Mouse (Mus musculus) midbrain, embryonic 14.5 days (tissue): Measurements from ENCODE around the gene Tob1. TPM values are rescaled to one million over a fixed set of nuclear protein-coding genes. Genes with fewer than 3 reads are reported as not detected.

Source experiments
- ATAC-seq: fragments of 200-750 bp; cut with Nextera tagmentation; 2 replicates; pipeline ENCODE4 v1.8.0; 2017; ENCODE audit warnings: moderate number of reproducible peaks, moderate library complexity; ENCODE audit not compliant: low FRiP score, low TSS enrichment
- DNase-seq: peaks from one replicate; pipeline ENCODE4 v3.0.0-alpha.2; 2015
- H3K27ac ChIP-seq: fragments of 300-500 bp; sonication (generic); replicated peaks from 2 replicates; pipeline ENCODE4 v1.5.1; 2014; ENCODE audit warnings: mild to moderate bottlenecking, low read depth, low read length, moderate library complexity
- H3K27me3 ChIP-seq: fragments of 300-500 bp; sonication (generic); 2 replicates; pipeline ENCODE4 v1.6.1; 2014; ENCODE audit warnings: low read length, control low read depth, mixed read lengths; ENCODE audit not compliant: control insufficient read depth, insufficient read depth
- H3K36me3 ChIP-seq: fragments of 300-500 bp; sonication (generic); 2 replicates; pipeline ENCODE4 v1.6.1; 2014; ENCODE audit warnings: low read length, control low read depth; ENCODE audit not compliant: control insufficient read depth, insufficient read depth
- H3K4me1 ChIP-seq: fragments of 300-500 bp; sonication (generic); 2 replicates; pipeline ENCODE4 v1.6.1; 2014; ENCODE audit warnings: mild to moderate bottlenecking, antibody characterized with exemption, low read length, control low read depth; ENCODE audit not compliant: control insufficient read depth, insufficient read depth
- H3K4me2 ChIP-seq: fragments of 300-500 bp; sonication (generic); 2 replicates; pipeline ENCODE4 v1.6.1; 2014; ENCODE audit warnings: mild to moderate bottlenecking, low read length, moderate library complexity
- H3K4me3 ChIP-seq: fragments of 300-500 bp; sonication (generic); replicated peaks from 2 replicates; pipeline ENCODE4 v1.5.1; 2014; ENCODE audit warnings: low read depth, low read length
- H3K9ac ChIP-seq: fragments of 300-500 bp; sonication (generic); replicated peaks from 2 replicates; pipeline ENCODE4 v1.6.1; 2014; ENCODE audit warnings: mild to moderate bottlenecking, low read length, moderate library complexity
- H3K9me3 ChIP-seq: fragments of 300-500 bp; sonication (generic); 2 replicates; pipeline ENCODE4 v1.6.1; 2016; ENCODE audit warnings: low read length, control low read depth, mixed read lengths; ENCODE audit not compliant: control insufficient read depth
- WGBS: fragments of 180-500 bp; shearing (Covaris S2); extraction: QIAGEN DNeasy Blood & Tissue Kit; methylation state at CpG from one replicate; pipeline ENCODE4 v1.1.7; 2014; 5-methylcytosine and 5-hydroxymethylcytosine counted together
- polyA plus RNA-seq: library from polyadenylated mRNA; unstranded; fragments of >200 nt; fragmentation: Nextera tagmentation; extraction: Ambion mirVana; gene quantifications from 2 replicates; pipeline ENCODE4 v1.2.1, GENCODE M21; 2014

Gene Tob1
- polyA plus RNA-seq, 1 experiment from 2014 or later = 34.7 TPM

DNA sequence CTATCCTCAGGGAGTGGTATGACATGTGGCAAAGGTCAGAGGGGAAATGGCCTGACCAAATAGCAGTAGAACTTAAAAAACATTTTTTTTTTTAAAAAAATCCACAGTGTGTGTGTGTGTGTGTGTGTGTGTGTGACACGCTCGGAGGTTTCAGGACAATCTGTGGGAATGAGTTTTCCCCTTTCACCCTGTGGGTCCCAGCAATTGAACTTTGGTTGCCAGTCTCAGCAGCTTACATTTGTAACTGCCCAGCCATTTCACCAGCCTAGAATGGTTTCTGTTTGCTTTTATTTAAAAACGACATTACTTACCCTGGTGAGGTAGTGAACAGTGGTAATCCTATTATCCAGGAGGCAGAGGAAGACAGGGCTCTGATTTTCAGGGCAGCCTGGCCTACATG, 8.2 kb upstream of the Tob1 start:
- no peak for ATAC-seq
- no peaks in the 10 kb centered on the region for H3K36me3 ChIP-seq
- no peak overlapping the region for H3K4me2 ChIP-seq
- no peak overlapping the region for H3K4me3 ChIP-seq
- DNase-seq = no peak
- H3K9ac ChIP-seq = no peak overlapping the region
- no peaks in the 10 kb centered on the region for H3K4me1 ChIP-seq
- no peaks in the 10 kb centered on the region for H3K27me3 ChIP-seq
- WGBS = 53% methylated on average over 3 of the region's 3 CpGs
- H3K9me3 ChIP-seq = no peaks in the 10 kb centered on the region
- H3K27ac ChIP-seq = no peak overlapping the region

DNA sequence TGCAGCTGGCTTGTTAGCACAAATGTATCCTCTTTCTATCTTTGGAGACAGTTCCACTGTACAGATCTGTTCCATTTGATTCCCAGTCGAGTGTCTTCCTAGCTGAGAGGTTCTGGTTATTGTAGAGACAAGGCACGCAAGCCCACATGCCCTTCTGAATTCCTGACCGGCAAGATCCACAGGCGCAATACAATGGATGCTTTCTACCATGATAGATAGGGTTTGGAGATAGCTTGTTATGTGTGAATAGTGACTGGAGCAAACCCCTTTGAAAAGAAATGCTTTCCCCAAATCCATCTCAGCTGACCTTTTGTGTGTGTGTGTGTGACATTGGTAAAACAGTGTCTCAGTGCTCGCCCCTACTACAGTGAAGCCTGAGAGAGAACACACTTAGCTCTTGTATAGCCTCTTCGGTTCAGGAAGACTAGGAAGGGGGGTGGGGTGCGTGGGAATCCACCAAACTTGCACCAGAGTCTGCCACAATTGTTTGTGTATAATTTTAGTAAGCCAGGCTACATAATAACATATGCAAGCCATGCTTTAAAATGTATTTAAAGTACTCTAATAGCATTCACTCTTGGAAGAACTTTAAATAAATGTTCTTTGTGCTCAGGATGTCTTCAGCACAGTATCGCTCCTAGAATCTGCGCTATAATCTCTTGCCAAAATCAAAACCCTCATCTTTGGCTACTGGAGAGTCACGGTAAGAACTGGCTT, 4.7 kb upstream of the Tob1 start:
- ATAC-seq (no peak), DNase-seq (no peak)
- Histone ChIP-seq H3K27ac (no peak overlapping the region), H3K9me3 (no peaks in the 10 kb centered on the region), H3K27me3 (no peaks in the 10 kb centered on the region), H3K4me3 (no peak overlapping the region), H3K36me3 (no peaks in the 10 kb centered on the region), H3K9ac (no peak overlapping the region), H3K4me1 (no peaks in the 10 kb centered on the region), H3K4me2 (no peak overlapping the region)
- WGBS = 70% methylated on average over 10 of the region's 10 CpGs

DNA sequence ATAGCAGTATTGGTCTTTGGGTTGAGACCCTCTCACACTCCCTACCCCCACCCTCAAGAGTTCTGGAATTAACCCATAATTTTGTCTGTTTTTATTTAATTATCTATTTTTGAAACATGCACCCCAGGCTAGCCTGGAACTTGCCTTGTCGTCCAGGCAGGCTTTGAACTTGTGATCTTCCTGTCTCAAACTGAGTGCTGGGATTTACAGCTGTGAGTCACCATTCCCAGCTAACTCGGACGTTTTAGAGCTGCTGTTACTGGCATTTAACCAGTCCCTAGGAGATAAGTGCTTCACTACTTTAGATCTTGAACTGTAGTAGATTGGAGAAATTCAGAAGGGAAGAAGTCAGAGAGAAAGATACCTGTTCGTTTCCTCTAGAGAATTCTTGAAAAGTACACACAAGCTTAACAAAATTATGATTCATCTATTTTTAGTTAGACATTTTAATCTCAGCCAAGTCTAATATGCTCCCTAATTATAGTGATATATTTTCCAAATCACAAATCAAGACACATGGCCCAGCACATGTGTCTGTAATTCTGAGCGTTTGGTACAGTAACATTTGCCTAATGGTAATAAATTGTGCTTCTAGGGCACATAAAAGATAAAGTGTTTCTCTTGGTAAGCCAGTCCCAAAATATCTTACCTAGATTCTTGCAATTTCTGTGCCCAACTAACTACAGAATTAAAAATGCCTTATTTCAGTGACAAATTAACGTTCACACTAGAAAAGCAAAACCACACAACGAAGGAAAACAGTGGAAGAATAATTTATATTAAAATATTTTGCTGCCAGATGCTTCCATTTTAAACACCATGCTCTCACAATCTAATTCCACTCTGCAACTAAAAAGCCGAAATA, 2.2 kb upstream of the Tob1 start:
- WGBS = 59% methylated on average over 8 of the region's 8 CpGs
- Histone ChIP-seq H3K4me1 (peaks cover 10% of the 10 kb centered on the region), H3K4me2 (peak overlapping the region; percentile 99), H3K9ac (no peak overlapping the region), H3K27me3 (no peaks in the 10 kb centered on the region), H3K4me3 (peak overlapping the region; percentile 54; the same call in 1 of the 2 replicates), H3K36me3 (peaks cover 7% of the 10 kb centered on the region), H3K27ac (no peak overlapping the region), H3K9me3 (no peaks in the 10 kb centered on the region)
- no peak for ATAC-seq
- no peak for DNase-seq

DNA sequence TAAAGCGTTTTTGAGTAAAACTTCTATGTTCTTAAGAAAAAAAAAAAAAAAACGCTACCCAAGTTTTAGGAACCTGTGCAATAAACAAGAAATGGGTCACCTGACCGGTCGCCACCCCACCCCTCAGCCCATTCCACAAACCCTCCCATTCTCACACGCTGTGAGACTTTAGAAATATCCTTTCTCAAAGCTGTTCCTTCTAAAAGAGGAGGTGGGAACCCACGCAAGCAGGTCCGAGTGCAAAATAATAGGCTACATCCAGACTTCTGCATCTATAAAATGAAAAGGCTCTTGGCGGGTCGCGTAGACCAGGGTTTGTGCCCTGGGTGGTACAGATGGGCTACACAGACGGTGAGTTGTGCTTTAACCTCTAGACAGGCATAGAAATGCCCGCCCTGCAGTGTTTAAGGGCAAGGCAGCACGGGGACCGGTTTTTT, 1.5 kb upstream of the Tob1 start:
- H3K4me3 ChIP-seq = peak overlapping the region; percentile 54
- ATAC-seq = no peak
- H3K36me3 ChIP-seq = peaks cover 13% of the 10 kb centered on the region
- DNase-seq = no peak
- no peaks in the 10 kb centered on the region for H3K27me3 ChIP-seq
- no peaks in the 10 kb centered on the region for H3K9me3 ChIP-seq
- 3% methylated on average over 14 of the region's 14 CpGs for WGBS
- H3K4me1 ChIP-seq = peaks cover 15% of the 10 kb centered on the region
- H3K4me2 ChIP-seq = peak overlapping the region; percentile 99
- peak overlapping the region; percentile 92 for H3K27ac ChIP-seq
- peak overlapping the region; percentile 48 for H3K9ac ChIP-seq

DNA sequence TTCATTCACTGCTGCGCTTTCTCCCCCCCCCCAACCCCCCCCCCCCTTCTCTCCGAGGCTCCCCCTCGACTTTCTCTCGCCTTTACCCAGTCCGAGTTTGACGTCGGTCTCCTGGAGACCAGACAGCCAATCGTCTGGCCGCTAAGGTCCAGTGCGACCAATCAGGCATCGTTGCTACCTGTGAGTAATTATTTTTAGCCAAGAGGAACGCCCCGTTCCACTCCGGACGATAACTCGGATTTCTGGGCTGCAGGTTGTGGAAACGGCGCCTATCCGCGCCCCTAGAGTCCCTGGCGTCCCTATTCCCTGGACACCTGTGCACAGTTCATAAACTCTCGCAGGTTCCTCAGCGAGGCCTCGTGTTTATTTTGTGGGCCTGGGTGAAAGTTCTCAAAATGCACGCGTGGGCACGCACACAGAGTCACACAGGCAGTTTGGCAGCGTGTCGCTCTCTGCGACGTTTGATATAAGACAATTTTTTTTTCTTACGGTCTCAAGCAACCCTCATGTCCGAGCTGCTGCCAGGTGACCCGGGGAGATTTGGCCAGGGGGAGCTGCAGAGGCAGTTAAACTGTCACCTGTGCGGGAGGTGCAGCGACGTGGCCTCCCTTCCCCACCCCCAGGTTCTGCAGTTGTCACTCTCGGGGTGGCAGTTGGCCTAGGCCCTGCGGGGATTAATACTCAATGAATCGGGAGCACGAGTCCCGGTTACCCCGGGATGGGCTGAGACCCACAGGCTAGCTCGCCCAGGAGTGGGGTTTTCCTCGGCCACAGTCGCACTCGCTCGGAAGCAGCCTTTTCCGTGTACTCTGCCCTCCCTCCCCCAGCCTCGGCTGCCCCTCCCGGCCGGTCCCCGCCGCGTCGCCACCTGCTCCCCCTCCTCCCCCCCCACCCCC, 815 bp upstream of the Tob1 start:
- DNase-seq (peak; percentile 95), ATAC-seq (peak; percentile 77)
- Histone ChIP-seq H3K36me3 (peaks cover 14% of the 10 kb centered on the region), H3K27ac (peak overlapping the region; percentile 98), H3K4me3 (peak overlapping the region; percentile 54), H3K9ac (peak overlapping the region; percentile 69), H3K4me2 (peak overlapping the region; percentile 99), H3K9me3 (no peaks in the 10 kb centered on the region), H3K4me1 (peaks cover 16% of the 10 kb centered on the region), H3K27me3 (no peaks in the 10 kb centered on the region)
- 0% methylated on average over 47 of the region's 56 CpGs for WGBS

DNA sequence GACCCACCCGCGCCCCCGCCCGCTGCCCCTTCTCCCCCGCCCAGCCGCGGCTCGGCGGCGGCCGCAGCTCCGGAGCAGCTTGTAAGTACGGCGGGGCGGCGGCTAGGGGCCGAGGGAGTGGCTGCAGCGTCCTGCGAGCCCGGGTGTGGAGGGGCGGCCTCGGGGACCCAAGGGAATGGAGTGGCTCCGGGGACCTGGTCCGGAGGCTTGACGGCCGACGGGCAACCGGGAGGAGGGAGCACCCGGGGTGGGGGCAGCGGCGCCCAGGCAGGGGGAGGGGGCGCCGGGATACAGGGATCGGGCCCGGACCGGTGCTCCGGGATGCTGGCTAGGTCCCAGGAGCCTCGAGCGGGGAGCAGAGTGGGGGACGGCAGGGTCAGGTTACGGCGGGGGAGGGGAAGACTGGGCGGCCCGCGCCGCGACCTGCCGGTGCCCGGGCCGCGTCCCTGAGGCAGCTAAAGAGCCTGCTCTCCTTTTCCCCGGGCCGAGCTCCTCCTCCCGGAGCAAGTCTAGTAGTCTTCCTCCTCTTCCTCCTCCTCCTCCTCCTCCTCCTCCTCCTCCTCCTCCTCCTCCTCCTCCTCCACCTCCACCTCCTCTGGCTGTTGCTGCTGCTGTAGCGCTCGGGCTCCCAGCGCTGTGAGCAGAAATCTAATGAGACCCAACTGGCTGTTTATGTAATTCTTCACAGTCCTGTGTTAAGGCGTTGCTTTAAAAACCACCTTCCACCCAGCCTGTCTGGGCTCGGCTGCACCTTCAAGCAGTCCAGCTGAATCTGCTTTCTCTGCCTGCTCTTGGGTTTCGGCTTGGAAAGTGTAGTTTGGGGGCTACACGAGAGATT, 616 bp downstream of the Tob1 start:
- Histone ChIP-seq H3K27me3 (no peaks in the 10 kb centered on the region), H3K4me2 (peak overlapping the region; percentile 63), H3K9ac (peak overlapping the region; percentile 98), H3K36me3 (peaks cover 17% of the 10 kb centered on the region), H3K4me1 (peaks cover 25% of the 10 kb centered on the region), H3K27ac (peak overlapping the region; percentile 97), H3K4me3 (peak overlapping the region; percentile 100), H3K9me3 (no peaks in the 10 kb centered on the region)
- peak; percentile 15 for ATAC-seq
- under 1% methylated on average over 59 of the region's 61 CpGs for WGBS
- DNase-seq = peak; percentile 77

DNA sequence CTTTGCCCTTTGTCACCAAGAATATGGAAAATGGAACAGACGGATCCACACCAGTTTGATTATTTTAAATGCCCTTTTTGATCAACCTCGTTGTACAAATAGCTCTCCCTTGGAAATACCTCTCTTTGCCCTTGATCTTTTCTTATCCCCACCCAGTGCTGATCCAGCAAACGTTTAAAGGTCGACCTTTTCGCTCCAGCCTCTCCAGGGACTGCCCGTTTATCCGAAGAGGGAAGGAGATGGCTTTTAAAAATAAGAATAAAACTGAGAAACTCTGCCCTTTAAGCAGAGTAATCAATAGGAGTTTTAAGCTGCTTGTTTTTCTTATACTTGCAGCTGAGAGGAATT, 1.2 kb downstream of the Tob1 start:
- under 1% methylated on average over 7 of the region's 7 CpGs for WGBS
- no peaks in the 10 kb centered on the region for H3K9me3 ChIP-seq

DNA sequence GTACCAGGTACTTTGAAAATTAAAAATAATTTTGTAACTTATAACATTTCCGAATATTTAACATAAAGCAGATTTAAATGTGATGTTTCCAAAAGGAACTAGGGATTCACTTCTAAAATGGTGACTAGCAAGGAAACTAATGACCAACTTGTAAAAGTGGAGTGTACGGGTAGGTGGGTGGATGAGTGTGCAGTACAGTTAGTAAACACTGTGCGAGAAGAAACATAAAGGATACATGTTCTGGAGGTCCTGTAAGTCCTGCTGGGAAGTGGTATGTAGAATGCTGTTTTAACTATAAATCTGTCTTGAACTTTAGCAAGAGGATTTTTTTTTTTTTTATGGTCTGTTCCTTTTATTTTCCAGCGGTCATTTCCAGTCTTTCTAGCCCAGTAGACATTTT, 1.7 kb downstream of the Tob1 start:
- Histone ChIP-seq H3K4me2 (peak overlapping the region; percentile 63), H3K27me3 (no peaks in the 10 kb centered on the region), H3K9me3 (no peaks in the 10 kb centered on the region), H3K4me3 (peak overlapping the region; percentile 100), H3K27ac (no peak overlapping the region), H3K36me3 (peaks cover 17% of the 10 kb centered on the region), H3K4me1 (peaks cover 25% of the 10 kb centered on the region), H3K9ac (no peak overlapping the region; the same call in 1 of the 2 replicates)
- ATAC-seq (no peak), DNase-seq (no peak)
- 61% methylated on average over 4 of the region's 4 CpGs for WGBS

More for the DNA sequence above, 1.2 kb downstream of the Tob1 start:
- no peaks in the 10 kb centered on the region for H3K27me3 ChIP-seq
- peaks cover 25% of the 10 kb centered on the region for H3K4me1 ChIP-seq
- H3K4me2 ChIP-seq = peak overlapping the region; percentile 63
- ATAC-seq = no peak
- peaks cover 17% of the 10 kb centered on the region for H3K36me3 ChIP-seq
- no peak for DNase-seq
- peak overlapping the region; percentile 98 for H3K9ac ChIP-seq
- peak overlapping the region; percentile 100 for H3K4me3 ChIP-seq
- peak overlapping the region; percentile 97 for H3K27ac ChIP-seq
